Mouse (Mus musculus): Measurements from ENCODE around the gene Apol9b. TPM values are rescaled to one million over a fixed set of nuclear protein-coding genes. Genes with fewer than 3 reads are reported as not detected.

Apol9b gene
- polyA plus RNA-seq, 1 experiment: not detected

DNA sequence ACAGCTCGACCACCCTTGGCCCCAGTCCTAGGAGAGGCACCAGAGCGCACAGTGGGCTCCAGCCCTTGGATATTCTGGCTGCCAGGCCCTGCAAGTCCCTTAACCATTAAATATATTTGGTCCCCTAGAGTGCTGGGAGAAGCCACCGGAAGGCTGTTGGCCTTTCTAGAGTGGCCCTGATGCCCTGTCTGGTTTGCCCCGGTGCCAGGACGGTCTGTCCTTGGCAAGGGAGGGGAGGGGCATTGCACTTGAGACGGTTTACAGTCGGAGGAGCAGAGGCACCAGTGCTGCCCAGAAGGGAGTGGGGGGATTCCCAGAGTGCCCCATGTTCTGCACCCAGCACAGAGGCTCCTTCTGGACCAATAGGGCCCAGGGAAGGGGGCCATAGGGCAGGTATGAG lies 32.2 kb downstream of the Apol9b start:
- TF ChIP-seq GATA1 (IDR thresholded peaks at IDR 0.05; ENCODE audit: low read length): no peak

DNA sequence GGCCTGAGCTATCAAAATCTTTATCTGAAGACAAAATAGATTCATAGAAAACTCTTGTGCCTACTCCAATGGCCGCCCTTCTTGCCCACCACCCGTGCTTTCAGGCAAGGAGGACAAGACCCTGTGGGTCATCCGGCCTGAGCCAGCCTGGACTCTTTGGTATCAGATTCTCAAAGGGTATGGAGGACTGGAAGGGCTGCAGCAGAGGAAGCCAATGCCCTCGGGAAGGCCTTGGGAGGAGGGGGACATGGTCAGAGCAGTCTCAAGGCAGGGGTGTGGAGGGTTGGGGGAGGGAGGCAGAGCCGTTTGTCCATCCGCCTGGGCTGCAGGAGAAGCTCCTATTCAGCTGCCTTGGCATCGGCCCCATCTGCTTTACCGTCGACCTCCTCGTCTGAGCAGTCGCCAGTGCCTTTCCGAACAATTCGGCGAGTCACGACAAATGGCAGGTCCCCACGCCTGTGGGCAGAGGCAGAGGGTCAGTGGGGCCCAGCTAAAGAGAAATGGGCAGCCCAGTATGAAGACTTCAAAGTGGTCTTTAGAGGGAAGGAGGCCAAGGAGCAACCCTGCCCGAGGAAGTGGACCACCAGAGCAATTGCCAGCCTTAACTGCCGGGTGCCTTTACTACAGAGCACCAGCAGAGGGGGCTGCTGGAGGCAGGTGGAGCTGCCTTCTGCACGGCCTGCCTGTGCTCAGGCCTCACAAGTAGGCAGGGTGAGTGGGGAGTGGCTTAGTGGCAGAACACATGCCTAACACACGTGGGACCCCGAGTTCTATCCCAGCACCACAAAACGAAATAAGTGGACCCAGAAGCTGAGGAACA lies 32.9 kb downstream of the Apol9b start:
- no peak for TF ChIP-seq GATA1 (IDR thresholded peaks at IDR 0.05; ENCODE audit: low read length)

DNA sequence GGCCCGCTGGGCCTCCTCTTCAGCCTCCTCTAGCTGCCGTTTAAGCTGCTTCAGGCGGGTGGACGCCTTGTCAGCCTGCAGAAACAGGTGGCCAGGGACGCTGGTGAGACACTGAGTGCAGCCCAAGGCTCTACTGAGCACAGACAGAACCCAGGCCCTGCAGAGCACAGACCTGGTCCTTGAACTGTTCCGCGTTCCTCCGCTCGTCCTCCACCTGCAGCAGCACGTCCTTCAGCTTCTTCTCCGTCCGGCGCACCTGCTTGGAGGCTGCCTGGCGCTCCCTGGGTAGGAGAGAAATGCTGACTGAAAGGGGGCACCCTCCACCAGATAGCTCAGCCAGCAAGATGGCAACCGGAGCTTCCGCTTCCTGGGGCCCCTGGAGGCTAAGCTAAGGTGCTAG lies 34.2 kb downstream of the Apol9b start:
- no peak for TF ChIP-seq GATA1 (IDR thresholded peaks at IDR 0.05; ENCODE audit: low read length)

DNA sequence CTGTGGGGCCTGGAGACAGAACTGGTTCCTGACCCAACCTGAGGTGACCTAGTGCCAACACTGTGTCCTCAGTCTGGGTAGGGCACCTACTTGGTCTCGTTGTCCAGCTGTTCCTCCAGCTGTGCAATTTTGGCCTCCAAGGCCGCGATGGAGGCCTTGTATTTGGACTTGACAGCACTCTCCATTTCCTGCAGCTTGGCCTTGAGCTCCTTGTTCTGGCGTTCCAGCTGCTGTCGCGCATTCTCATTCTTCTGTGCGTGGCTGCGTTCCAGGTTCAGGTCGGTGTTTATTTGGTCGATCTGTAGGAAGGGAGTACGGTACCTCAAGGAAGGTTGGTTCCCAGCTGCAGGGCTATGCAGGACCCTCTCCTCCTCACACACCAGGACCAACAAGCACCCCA lies 34.9 kb downstream of the Apol9b start:
- no peak for TF ChIP-seq GATA1 (IDR thresholded peaks at IDR 0.05; ENCODE audit: low read length)

DNA sequence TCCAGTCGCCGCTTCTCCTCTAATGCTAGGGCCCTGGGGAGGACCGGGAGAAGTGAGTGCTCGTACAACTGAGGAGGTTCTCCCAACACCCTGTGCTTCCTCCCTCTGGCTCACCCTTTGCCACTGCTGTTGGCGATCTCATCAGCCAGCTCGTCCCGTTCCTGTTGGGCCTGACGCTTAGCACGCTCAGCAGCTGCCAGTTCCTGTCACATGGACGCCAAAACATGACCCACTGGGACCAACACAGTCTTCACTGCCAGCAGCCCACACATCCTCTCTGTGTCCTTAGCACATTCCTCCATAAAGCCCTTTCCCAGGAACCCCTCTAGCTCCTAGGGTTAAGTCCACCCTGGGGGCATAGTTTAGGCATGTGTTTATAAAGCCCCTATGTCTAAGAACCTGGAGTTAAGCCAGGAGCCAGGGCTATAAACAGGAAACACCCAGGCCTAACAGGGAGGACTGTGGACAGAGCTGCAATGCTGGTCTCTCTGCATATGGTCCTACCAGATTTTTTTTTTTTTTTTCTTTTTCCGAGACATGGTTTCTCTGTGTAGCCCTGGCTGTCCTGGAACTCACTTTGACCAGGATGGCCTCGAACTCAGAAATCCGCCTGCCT lies 35.7 kb downstream of the Apol9b start:
- no peak for TF ChIP-seq GATA1 (IDR thresholded peaks at IDR 0.05; ENCODE audit: low read length)

DNA sequence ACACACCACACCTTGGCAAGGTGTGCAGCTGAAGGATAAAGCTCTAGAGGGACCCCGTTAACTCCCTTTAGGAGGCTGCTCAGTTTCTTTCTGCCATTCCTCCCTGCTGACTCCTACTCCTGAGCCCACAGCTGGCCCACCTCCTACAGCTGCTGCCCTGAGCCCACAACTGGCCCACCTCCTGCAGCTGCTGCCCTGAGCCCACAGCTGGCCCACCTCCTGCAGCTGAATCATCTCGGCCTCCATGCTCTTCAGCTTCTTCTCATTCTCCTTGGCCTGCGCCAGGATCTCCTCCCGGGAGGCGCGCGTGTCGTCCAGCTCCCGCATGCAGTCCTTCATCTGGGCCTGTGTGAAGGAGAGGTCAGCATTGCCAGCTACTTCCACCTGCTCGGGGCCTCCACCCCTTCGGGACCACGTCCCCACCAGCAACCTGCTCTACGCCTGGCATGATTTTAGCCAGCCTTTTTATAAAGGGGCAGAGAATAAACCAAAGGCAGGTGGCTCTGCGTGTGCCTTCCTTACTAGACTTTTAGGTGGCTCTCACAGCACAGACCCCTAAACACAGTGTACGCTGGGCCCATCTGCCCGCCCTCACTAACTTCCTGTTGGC lies 36.8 kb downstream of the Apol9b start:
- no peak for TF ChIP-seq GATA1 (IDR thresholded peaks at IDR 0.05; ENCODE audit: low read length)

DNA sequence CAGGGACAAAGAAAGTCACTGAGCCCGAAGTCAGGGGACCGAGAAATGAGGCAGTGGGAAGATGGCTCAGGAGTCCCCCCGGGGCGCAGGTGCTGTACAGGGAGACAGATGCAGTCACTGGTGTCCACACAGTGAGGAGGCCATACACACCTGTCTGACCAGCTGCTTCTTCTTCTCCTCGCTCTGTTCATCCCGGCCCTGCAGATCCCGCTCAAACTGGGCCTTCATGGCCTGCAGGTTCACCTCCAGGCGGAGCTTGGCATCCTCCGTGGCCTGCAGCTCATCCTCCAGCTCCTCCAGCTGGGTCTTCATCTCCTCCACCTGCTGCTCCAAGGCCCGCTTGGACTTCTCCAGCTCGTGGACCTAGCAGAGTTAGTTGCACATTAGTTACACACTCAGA lies 38.1 kb downstream of the Apol9b start:
- TF ChIP-seq GATA1 (IDR thresholded peaks at IDR 0.05; ENCODE audit: low read length): no peak

DNA sequence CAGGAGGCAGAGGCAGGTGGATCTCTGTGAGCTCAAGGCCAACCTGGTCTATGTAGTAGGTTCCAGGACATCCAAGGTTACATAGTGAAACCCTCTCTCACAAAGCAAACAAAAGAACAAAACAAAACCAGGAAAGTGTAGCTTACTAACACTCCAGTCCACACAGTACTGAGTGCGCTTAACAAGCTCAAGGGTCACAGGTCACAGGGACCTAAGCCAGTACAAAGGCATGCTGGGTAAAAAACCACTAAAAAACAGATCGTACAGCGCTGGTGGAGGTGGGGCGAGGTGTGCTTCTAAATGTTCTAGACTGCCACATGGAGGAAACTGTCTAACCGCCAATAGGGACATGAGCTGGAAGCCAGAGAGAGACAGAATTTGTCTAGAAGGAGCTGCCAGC lies 41.5 kb downstream of the Apol9b start:
- TF ChIP-seq GATA1 (IDR thresholded peaks at IDR 0.05; ENCODE audit: low read length): no peak

DNA sequence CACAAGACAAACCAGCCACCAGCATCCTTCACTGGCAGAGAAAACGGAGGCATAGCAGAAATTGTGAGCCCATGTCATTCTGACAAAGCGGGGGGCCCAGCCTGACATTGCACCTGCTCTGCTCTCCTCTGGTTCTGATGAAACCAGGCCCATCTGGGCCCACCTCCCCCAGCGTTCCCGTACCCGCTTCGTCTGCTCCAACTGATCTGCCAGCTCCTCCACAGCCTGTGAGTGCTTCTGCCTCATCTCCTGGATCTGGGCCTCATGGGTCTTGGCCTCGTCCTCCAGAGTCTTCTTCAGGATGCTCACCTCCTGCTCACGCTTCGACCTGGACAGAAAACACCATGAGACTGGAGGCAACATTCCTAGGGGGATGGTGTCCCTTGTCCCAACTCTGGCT lies 42.1 kb downstream of the Apol9b start:
- TF ChIP-seq GATA1 (IDR thresholded peaks at IDR 0.05; ENCODE audit: low read length): no peak

DNA sequence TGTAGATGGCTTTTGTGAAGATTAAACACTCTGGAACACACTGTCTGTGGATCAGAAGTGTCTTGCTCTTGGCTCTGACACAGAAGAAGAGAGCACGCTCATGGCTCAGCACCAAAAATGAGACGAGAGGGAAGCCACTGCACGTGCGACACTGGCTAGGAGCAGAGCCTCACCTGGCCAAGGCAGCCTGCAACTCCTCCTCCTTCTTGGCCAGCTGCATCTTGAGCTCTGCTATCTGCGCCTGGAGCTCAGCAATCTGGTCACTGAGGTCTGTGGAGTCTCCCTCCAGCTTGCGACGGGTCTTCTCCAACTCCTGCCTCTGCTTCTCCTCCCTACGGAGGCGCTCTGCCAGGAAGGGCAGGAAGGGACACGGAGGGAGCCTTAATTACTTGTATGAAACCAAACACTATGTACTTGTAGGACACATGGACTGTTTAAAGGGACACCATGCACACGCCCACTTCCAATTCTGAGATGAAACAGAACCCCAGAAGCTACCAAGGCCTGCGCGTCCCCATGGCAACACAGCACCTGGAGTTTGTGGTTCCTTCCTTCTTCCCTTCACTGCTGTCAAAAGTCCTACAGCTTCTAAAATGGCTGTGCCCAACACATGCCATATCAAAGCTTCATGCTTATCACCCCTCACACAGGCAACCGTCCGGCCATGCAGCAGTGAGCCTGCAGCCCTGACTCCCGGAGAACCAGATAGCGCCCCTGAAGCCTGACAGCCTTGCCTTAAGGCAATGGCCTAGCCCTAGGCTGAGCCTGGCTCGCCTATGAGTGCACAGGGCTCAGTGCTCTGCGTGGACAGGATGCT lies 44.5 kb downstream of the Apol9b start:
- no peak for TF ChIP-seq GATA1 (IDR thresholded peaks at IDR 0.05; ENCODE audit: low read length)

DNA sequence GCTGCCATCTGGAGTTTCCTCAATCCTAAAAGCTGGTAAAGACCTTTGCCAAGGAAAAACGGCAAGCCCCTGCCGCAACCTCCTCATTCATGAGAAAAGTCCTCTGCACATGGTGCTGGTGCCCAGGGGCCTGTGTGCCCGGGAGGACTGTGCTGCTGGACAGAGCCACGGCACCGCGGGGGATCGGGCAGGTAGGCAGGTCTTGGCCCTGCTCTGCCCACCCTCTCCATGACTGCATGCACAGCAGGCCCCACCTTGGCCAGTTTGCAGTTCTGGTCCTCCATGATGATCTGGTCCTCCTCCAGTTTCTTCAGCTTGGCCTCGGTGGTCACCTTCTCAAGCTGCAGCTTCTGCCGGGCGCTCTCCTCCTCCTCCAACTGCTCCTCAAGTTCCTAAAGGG lies 45.5 kb downstream of the Apol9b start:
- no peak for TF ChIP-seq GATA1 (IDR thresholded peaks at IDR 0.05; ENCODE audit: low read length)

DNA sequence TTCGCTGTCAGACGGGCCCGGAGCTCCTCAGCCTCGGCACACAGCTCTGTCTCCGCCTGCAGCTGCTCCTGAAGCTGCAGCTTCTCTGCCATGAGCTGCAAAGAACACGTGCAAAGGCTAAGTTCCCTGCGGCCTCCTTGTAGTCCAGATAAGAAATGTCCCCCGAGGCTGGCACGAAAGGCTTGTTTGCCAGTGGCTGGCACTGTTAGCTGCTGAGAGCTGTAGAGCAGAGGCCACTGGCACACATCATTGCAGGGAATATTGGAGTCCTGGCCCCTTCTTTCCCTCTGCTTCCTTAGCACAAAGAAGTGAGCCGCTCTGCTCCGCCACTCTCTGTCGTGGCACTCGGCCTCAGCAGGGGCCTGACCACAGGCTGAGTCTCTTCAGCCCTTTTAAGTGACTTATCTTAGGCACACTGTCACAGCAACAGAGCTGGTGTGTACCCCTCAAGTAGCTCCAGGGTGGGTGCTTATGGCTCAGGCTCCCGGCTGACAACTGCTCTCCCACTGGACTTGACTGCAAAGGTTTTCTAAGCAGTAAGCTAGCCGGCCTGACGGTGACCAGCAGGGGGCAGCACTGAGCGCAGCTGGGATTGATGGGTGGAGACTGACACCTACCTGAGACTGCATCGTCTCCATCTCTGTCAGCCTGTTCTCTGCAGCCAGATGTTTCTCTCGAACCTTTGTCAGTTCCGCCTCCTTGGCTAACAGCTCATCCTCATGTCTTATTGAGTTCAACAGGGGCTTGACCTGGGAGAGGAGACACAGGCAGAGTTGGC lies 46.5 kb downstream of the Apol9b start:
- TF ChIP-seq GATA1 (IDR thresholded peaks at IDR 0.05; ENCODE audit: low read length): no peak

DNA sequence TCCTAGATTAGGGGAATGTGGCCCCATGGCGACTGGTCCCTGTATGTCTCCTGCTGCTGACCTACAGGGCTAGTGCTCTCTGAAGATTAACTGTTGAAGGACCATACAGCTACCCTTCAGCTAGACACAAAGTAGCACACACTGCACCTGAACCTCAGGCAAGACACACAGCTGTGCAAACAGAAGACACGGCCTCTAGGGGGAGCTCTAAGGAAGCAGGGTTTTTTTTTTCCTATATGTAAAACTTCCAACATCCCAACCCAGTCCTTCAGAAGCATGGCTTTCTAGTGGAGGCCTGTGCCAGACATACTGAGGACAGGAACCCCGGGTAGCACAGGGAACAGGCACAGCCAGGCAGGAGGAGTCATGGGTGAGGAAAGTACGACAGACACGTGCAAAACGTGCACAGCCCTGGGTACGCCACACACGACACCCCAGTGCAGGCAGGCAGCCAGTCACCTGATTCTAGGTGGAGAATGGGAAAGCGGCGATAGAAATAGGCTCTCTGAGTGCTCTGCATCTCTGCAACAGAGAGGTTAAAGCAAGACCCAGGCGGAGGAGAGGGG lies 53.7 kb downstream of the Apol9b start:
- TF ChIP-seq GATA1 (IDR thresholded peaks at IDR 0.05; ENCODE audit: low read length): no peak

DNA sequence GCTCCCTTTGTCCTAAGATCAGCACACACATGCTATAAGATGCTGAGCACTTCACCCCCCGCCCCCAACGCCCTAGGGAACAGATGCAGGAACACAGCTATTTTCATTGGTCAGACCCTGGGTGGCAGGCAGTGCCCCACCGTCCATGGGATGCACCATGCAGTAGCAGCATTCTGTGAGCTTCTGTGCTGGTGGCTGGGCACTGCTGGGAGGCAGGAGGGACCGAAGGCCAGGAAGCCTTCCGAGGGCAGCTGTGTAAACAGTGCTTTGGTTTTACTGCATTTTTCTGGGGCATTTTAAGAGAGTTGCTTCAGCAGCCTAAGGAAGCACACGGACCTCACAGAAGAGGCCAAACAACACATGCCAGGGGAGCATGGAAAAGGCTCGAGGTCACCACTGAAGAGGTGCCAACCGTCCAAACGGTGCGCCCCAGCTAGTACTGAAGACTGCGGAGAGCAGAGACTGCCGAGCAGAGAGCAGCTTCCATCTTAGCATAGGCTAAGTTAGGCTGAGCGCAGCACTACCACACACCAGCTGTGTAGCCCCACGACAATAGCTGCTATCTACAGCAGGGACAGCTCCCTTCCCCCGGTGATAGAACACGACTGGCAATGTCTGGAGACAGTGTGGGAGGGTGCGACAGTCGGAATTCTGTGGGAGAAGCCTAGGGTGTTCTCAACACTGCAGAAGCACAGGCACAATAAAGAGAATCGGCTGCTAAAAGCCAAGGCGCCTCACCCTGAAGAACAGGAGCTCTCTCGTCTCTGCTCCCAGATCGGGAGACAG lies 55.4 kb downstream of the Apol9b start:
- no peak for TF ChIP-seq GATA1 (IDR thresholded peaks at IDR 0.05; ENCODE audit: low read length)
